Mouse (Mus musculus) adrenal gland, postnatal 36 days (tissue): ENCODE data around the gene Tex46. TPM values are rescaled to one million over a fixed set of nuclear protein-coding genes. Genes with fewer than 3 reads are reported as not detected.

Experiments used
- DNase-seq, 2 experiments: peaks; one replicate each; pipeline ENCODE4 v3.0.0; 2021; ENCODE audit warnings: mixed read lengths in 1 of 2
- microRNA-seq: library from miRNA; unstranded; fragments of <30 nt; microRNA quantifications from one replicate; pipeline ENCODE4 v1.2.0, GENCODE M21; 2021
- total RNA-seq, 2 experiments: library from RNA; stranded (reverse); gene quantifications; 2 replicates each; pipeline ENCODE4 v1.2.3; 2021

Tex46 gene
- total RNA-seq, 2 experiments from 2014 or later: not detected

GRCm38 (mm10) chr4:136631237-136631994, 21.2 kb downstream of the Tex46 start:
- peak; percentile 78 to 79 for DNase-seq

GRCm38 (mm10) chr4:136635995-136636394, 25.8 kb downstream of the Tex46 start:
- DNase-seq: no peak

GRCm38 (mm10) chr4:136636511-136636910, 26.3 kb downstream of the Tex46 start:
- no peak for DNase-seq

GRCm38 (mm10) chr4:136636983-136637562, 26.8 kb downstream of the Tex46 start:
- no peak for DNase-seq

GRCm38 (mm10) chr4:136637563-136638229, 27.5 kb downstream of the Tex46 start:
- peak; percentile 15 to 34 for DNase-seq

GRCm38 (mm10) chr4:136638230-136638750, 28.1 kb downstream of the Tex46 start:
- no peak for DNase-seq

GRCm38 (mm10) chr4:136638890-136639289, 28.7 kb downstream of the Tex46 start:
- DNase-seq: no peak

GRCm38 (mm10) chr4:136648922-136649479, 38.8 kb downstream of the Tex46 start:
- DNase-seq: peak; percentile 81 to 86

- DNase-seq: no peak
Measured at GRCm38 (mm10) chr4:136649480-136650196, 39.4 kb downstream of the Tex46 start.

GRCm38 (mm10) chr4:136650261-136650660, 40.0 kb downstream of the Tex46 start:
- no peak for DNase-seq

- DNase-seq: peak in 1 of 2 experiments; percentile 36
Measured at GRCm38 (mm10) chr4:136651357-136651811, 41.1 kb downstream of the Tex46 start.

- no peak for DNase-seq
Measured at GRCm38 (mm10) chr4:136651882-136652527, 41.8 kb downstream of the Tex46 start.

- no peak for DNase-seq
Measured at GRCm38 (mm10) chr4:136652528-136652910, 42.3 kb downstream of the Tex46 start.

GRCm38 (mm10) chr4:136653019-136653418, 42.8 kb downstream of the Tex46 start:
- DNase-seq: no peak

GRCm38 (mm10) chr4:136653692-136654234, 43.5 kb downstream of the Tex46 start:
- DNase-seq: no peak

GRCm38 (mm10) chr4:136657914-136658313, 47.7 kb downstream of the Tex46 start:
- DNase-seq: no peak

Small RNA genes within 50 kb of the gene (microRNA-seq; reads per million reads assigned to microRNA genes)
- not detected for gene Gm22180

Other genes with a start within 250 kb of the Tex46 start
- under 1 TPM in 1 of 2 experiments, not detected in 1; 0.10 TPM for gene Htr1d, start 186.9 kb upstream of the Tex46 start, total RNA-seq
- gene 6030445D17Rik, start 148.2 kb upstream of the Tex46 start, total RNA-seq: under 1 TPM; 0.26 to 0.53 TPM
- 10 to 100 TPM; 30.7 to 35.7 TPM for gene Luzp1, start 140.7 kb upstream of the Tex46 start, total RNA-seq
- gene Kdm1a, start 7.7 kb upstream of the Tex46 start, total RNA-seq: 10 to 100 TPM; 41.8 to 51.0 TPM
- gene Lactbl1, start 12.2 kb downstream of the Tex46 start, total RNA-seq: not detected
- 10 to 100 TPM; 18.7 to 19.8 TPM for gene Ephb2, start 225.6 kb downstream of the Tex46 start, total RNA-seq